ENCODE assay signal across 8 mouse cellular contexts in genomic region chr7:24890281-24891216, GRCm38 (mm10). TPM values are rescaled to one million over a fixed set of nuclear protein-coding genes. Genes with fewer than 3 reads are reported as not detected.
DNase-seq lines count a peak whose midpoint lies in the region; ATAC-seq lines count a peak whose summit lies in the region.

No protein-coding gene starts in this region.

- no peaks in the 10 kb centered on the region for H3K27me3 ChIP-seq in embryonic facial prominence, embryonic 10.5 days (replicated peaks; ENCODE audit: low read depth, poor library complexity, severe bottlenecking)
- no peaks in the 10 kb centered on the region for H3K27me3 ChIP-seq in liver, embryonic 11.5 days (replicated peaks; ENCODE audit: control insufficient read depth, insufficient read depth, low read length)
- H3K27me3 ChIP-seq in stomach, embryonic 14.5 days (ENCODE audit: control insufficient read depth, insufficient read depth, low read length): no peaks in the 10 kb centered on the region

- no peak overlapping the region for H3K4me2 ChIP-seq in liver, embryonic 11.5 days
- no peak overlapping the region for H3K4me2 ChIP-seq in stomach, embryonic 14.5 days (replicated peaks; ENCODE audit: low read depth, low read length)

- peaks cover 64% of the 10 kb centered on the region for H3K36me3 ChIP-seq in embryonic facial prominence, embryonic 10.5 days (replicated peaks)
- peaks cover 46% of the 10 kb centered on the region for H3K36me3 ChIP-seq in liver, embryonic 11.5 days (ENCODE audit: control insufficient read depth, insufficient read depth, low read length)
- peaks cover 52% of the 10 kb centered on the region for H3K36me3 ChIP-seq in stomach, embryonic 14.5 days (ENCODE audit: control insufficient read depth, insufficient read depth, low read length)

- H3K27ac ChIP-seq in embryonic facial prominence, embryonic 10.5 days (replicated peaks): 0 out of 2 replicates have a peak overlapping the region, but pooled peaks have one; percentile 1
- no peak overlapping the region for H3K27ac ChIP-seq in liver, embryonic 11.5 days (ENCODE audit: low read depth, low read length)
- 0 out of 2 replicates have a peak overlapping the region, but pooled peaks have one; percentile 15 for H3K27ac ChIP-seq in stomach, embryonic 14.5 days (ENCODE audit: low read length)

- ATAC-seq in liver, embryonic 11.5 days (replicated peaks; ENCODE audit: low FRiP score): peak; percentile 69
- 0 out of 2 replicates have a peak, but pooled peaks have one; percentile 39 for ATAC-seq in stomach, embryonic 14.5 days (ENCODE audit: insufficient number of reproducible peaks, insufficient read depth, low FRiP score, low read depth)

- H3K9ac ChIP-seq in liver, embryonic 11.5 days (ENCODE audit: low read depth, low read length): no peak overlapping the region
- H3K9ac ChIP-seq in stomach, embryonic 14.5 days (replicated peaks; ENCODE audit: low read depth, low read length): no peak overlapping the region

- H3K4me3 ChIP-seq in embryonic facial prominence, embryonic 10.5 days: no peak overlapping the region
- no peak overlapping the region for H3K4me3 ChIP-seq in liver, embryonic 11.5 days (ENCODE audit: low read depth, low read length)
- H3K4me3 ChIP-seq in stomach, embryonic 14.5 days (ENCODE audit: low read depth, low read length): no peak overlapping the region

- 31% methylated on average over 10 of the region's 10 CpGs for WGBS in embryonic facial prominence, embryonic 10.5 days
- WGBS in liver, embryonic 11.5 days: 24% methylated on average over 10 of the region's 10 CpGs
- 27% methylated on average over 10 of the region's 10 CpGs for WGBS in stomach, embryonic 14.5 days

- H3K4me1 ChIP-seq in embryonic facial prominence, embryonic 10.5 days: peaks cover 25% of the 10 kb centered on the region
- peaks cover 26% of the 10 kb centered on the region for H3K4me1 ChIP-seq in liver, embryonic 11.5 days (replicated peaks; ENCODE audit: control insufficient read depth, insufficient read depth, low read length)
- H3K4me1 ChIP-seq in stomach, embryonic 14.5 days (ENCODE audit: control insufficient read depth, insufficient read depth, low read length): peaks cover 18% of the 10 kb centered on the region

- peak; percentile 85 for DNase-seq in A20 (ENCODE audit: low read depth, low spot score)
- peak; percentile 52 for DNase-seq in adrenal gland, adult 8-10 months
- peak; percentile 75 for DNase-seq in embryonic facial prominence, embryonic 10.5 days (ENCODE audit: low spot score)
- DNase-seq in heart, adult 8-10 months (ENCODE audit: low spot score): peak; percentile 65
- DNase-seq in kidney, adult 8-10 months: peak; percentile 65 to 66
- DNase-seq in liver, embryonic 11.5 days (ENCODE audit: low spot score): peak; percentile 72
- DNase-seq in natural killer cell, adult 2 months (ENCODE audit: low spot score in 2 of 2): peak; percentile 52 to 74

- H3K9me3 ChIP-seq in embryonic facial prominence, embryonic 10.5 days: no peaks in the 10 kb centered on the region
- H3K9me3 ChIP-seq in liver, embryonic 11.5 days (ENCODE audit: control insufficient read depth, low read length): no peaks in the 10 kb centered on the region
- no peaks in the 10 kb centered on the region for H3K9me3 ChIP-seq in stomach, embryonic 14.5 days (ENCODE audit: control insufficient read depth, low read depth, low read length)

RNA-seq across cellular contexts. Expression of gene Rps19, which starts 6.4 kb away (rescaled TPM):
- 1,000 to 10,000 TPM in 3 of 4 experiments, 100 to 1,000 TPM in 1; 823 to 1,088 (median 1,017) TPM for total RNA-seq in adrenal gland, adult 8-10 months (2022)
- 2,181 and 2,235 TPM in 2 replicates for polyA plus RNA-seq in embryonic facial prominence, embryonic 10.5 days (2016; fragmentation: Nextera tagmentation; extraction: Ambion mirVana)
- 100 to 1,000 TPM; 468 to 567 (median 530) TPM for total RNA-seq in heart, adult 8-10 months (2022)
- polyA plus RNA-seq in liver, embryonic 11.5 days (2014; fragmentation: Nextera tagmentation; extraction: Ambion mirVana): 2,415 and 2,620 TPM in 2 replicates
- 3,189 and 3,445 TPM in 2 replicates for polyA plus RNA-seq in stomach, embryonic 14.5 days (2014; fragmentation: Nextera tagmentation; extraction: Ambion mirVana)

RNA-seq across cellular contexts. Expression of gene Cd79a, which starts 6.6 kb away (rescaled TPM):
- 1 to 10 TPM in 2 of 4 experiments, under 1 TPM in 2; 0.44 to 2.1 (median 1.2) TPM for total RNA-seq in adrenal gland, adult 8-10 months (2022)
- polyA plus RNA-seq in embryonic facial prominence, embryonic 10.5 days (2016; fragmentation: Nextera tagmentation; extraction: Ambion mirVana): 0.26 and 0.40 TPM in 2 replicates
- 1 to 10 TPM in 1 of 4 experiments, under 1 TPM in 3; 0.35 to 2.1 (median 0.66) TPM for total RNA-seq in heart, adult 8-10 months (2022)
- 0.12 TPM in 1 of 2 replicates, not detected in the other for polyA plus RNA-seq in liver, embryonic 11.5 days (2014; fragmentation: Nextera tagmentation; extraction: Ambion mirVana)
- 0.33 TPM in 1 of 2 replicates, not detected in the other for polyA plus RNA-seq in stomach, embryonic 14.5 days (2014; fragmentation: Nextera tagmentation; extraction: Ambion mirVana)

RNA-seq across cellular contexts. Expression of gene Arhgef1, which starts 12.2 kb away (rescaled TPM):
- total RNA-seq in adrenal gland, adult 8-10 months (2022): 100 to 1,000 TPM in 2 of 4 experiments, 10 to 100 TPM in 2; 70.6 to 172 (median 113) TPM
- polyA plus RNA-seq in embryonic facial prominence, embryonic 10.5 days (2016; fragmentation: Nextera tagmentation; extraction: Ambion mirVana): 79.9 and 87.0 TPM in 2 replicates
- 10 to 100 TPM; 31.8 to 45.5 (median 43.8) TPM for total RNA-seq in heart, adult 8-10 months (2022)
- 98.6 and 103 TPM in 2 replicates for polyA plus RNA-seq in liver, embryonic 11.5 days (2014; fragmentation: Nextera tagmentation; extraction: Ambion mirVana)
- polyA plus RNA-seq in stomach, embryonic 14.5 days (2014; fragmentation: Nextera tagmentation; extraction: Ambion mirVana): 88.8 and 89.9 TPM in 2 replicates

RNA-seq across cellular contexts. Expression of gene Dmrtc2, which starts 20.7 kb away (rescaled TPM):
- total RNA-seq in adrenal gland, adult 8-10 months (2022): not detected
- polyA plus RNA-seq in embryonic facial prominence, embryonic 10.5 days (2016; fragmentation: Nextera tagmentation; extraction: Ambion mirVana): not detected in 2 replicates
- not detected for total RNA-seq in heart, adult 8-10 months (2022)
- not detected in 2 replicates for polyA plus RNA-seq in liver, embryonic 11.5 days (2014; fragmentation: Nextera tagmentation; extraction: Ambion mirVana)
- not detected in 2 replicates for polyA plus RNA-seq in stomach, embryonic 14.5 days (2014; fragmentation: Nextera tagmentation; extraction: Ambion mirVana)

RNA-seq across cellular contexts. Expression of gene Lypd4, which starts 20.8 kb away (rescaled TPM):
- not detected for total RNA-seq in adrenal gland, adult 8-10 months (2022)
- polyA plus RNA-seq in embryonic facial prominence, embryonic 10.5 days (2016; fragmentation: Nextera tagmentation; extraction: Ambion mirVana): not detected in 2 replicates
- total RNA-seq in heart, adult 8-10 months (2022): not detected
- polyA plus RNA-seq in liver, embryonic 11.5 days (2014; fragmentation: Nextera tagmentation; extraction: Ambion mirVana): not detected in 2 replicates
- polyA plus RNA-seq in stomach, embryonic 14.5 days (2014; fragmentation: Nextera tagmentation; extraction: Ambion mirVana): not detected in 2 replicates
